Mouse (Mus musculus) hematopoietic multipotent progenitor cell, adult 10-12 weeks (in vitro differentiated cells): ENCODE measurements around the gene Ppil1. TPM values are rescaled to one million over a fixed set of nuclear protein-coding genes. Genes with fewer than 3 reads are reported as not detected.

Experiments used
- polyA plus RNA-seq: library from polyadenylated mRNA; stranded (reverse); fragments of >175 nt; gene quantifications from 2 replicates; pipeline ENCODE4 v1.2.3, GENCODE M21; 2012; ENCODE audit warnings: low replicate concordance

Ppil1 gene
- polyA plus RNA-seq = 2.5 and 17.9 TPM in 2 replicates

DNA sequence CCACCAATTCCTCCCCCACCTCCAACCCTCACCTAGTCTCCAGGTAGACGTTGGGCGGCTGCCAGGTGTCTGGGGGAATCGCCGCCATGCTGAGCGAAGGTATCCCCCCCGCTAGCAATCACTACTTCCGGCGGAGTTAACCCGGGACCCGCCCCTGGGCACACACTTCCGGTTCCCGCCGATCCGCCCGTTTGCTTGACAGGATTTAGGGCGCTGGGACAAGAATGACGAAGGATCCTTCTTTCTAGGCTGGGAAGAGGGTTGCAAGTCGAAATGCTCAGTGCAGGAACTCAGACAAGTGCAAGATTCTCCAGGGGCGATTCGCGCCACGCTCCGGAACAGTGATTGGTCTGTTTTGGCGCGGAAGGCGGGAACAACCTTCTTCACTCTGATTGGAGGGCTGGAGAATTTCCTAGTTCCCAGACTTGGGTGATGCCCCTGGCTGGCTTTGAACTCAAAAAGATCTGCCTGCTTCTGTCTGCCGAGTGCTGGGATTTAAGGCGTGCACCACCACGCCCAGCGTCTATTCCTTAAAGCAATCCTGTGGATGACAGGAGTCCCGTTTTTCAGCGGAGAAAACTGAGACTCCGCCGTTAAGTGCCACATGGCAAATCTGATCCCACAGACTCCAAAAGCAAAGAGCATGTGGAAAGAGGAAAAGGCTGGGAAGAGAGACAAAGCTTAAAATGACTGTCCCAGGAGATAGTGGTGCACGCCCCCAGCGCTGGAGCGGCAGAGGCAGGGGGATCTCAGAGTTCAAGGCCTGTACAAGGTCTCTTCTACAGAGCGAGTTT, at the start of gene Ppil1:
Gene Ppil1, minus strand, starts transcription at position 347 of the 794 bp plus-strand sequence.

DNA sequence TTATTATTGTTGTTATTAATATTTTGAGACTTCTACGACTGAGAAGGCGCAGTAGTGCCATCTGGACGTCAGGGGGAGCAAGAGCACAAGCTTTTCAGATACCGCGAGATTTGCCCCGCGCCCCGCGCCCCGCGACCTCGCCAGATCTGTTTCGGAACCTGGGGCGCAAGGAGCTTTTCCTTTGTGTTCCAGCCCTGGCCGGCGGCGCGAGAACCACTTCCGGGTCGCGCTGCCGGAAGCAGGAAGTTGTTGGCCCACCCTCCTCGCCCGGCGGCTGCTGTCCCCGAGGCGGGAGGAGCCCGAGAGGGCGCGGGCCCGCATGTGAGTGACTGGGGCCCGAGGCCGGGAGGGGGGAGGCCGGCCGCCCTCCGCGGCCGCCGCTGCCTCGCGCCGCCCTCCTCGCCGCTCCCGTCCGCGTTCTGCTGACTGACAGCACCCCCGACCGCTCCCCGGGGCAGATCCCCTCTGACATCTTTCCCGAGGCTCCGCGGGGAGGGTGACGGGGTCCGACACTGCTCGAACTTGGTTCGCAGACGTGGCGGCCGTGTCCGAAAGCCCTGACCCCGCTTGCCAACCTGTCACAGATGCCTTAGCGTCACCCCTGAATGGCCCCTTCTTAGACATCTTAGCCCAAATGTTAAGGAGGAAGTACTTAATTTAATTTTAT, 4.8 kb upstream of the Ppil1 start, which contains the start of gene BC004004:
Gene BC004004, plus strand, starts transcription at position 107 of the 667 bp plus-strand sequence.

DNA sequence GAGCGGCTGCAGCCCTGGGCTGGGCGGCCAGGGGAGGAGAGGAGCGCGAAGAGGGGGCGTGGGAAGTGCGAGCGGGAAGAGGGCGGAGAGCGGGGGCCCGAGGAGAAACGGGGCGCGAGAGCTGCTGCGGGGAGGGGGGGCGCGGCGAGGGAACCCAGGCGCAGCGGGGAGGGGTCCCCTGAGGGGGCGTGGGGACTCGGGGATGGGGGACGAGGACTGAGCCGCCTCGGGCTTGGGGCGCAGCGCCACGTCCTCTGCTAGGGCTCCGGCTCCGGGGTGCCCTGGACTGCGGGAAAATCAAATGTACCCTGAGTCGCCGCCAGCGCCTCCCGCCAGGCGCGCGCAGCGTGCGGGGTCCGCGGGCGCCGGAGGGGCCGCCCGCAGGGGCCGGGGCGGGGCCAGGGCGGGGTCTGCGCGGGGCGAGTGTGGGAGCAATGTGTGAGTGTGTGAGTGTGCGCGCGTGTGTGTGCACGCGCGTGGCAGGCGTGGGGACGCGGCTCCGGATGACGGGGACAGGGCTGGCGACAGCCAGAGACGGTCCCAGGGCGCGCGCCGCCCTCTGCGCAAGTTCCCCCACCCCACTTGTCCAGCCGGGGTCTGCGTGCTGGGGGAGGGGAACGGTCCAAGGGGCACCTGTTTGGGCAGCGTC, 26.1 kb downstream of the Ppil1 start, which contains the start of gene Cpne5:
Gene Cpne5, minus strand, starts transcription at position 396 of the 649 bp plus-strand sequence.

Other genes with a start within 250 kb of the Ppil1 start
- gene Srsf3, start 231.6 kb downstream of the Ppil1 start, polyA plus RNA-seq = 24.5 and 106 TPM in 2 replicates
- 3.3 and 5.3 TPM in 2 replicates for gene Cdkn1a, start 173.2 kb downstream of the Ppil1 start, polyA plus RNA-seq
- 4.5 and 12.6 TPM in 2 replicates for gene Rab44, start 150.0 kb downstream of the Ppil1 start, polyA plus RNA-seq
- gene Cpne5, start 26.0 kb downstream of the Ppil1 start, polyA plus RNA-seq = 31.4 and 64.7 TPM in 2 replicates
- 28.9 and 35.7 TPM in 2 replicates for gene BC004004, start 4.6 kb upstream of the Ppil1 start, polyA plus RNA-seq
- 27.6 and 77.3 TPM in 2 replicates for gene Pi16, start 53.5 kb upstream of the Ppil1 start, polyA plus RNA-seq
- 107 and 147 TPM in 2 replicates for gene Mtch1, start 83.7 kb upstream of the Ppil1 start, polyA plus RNA-seq
- gene Fgd2, start 96.7 kb upstream of the Ppil1 start, polyA plus RNA-seq = 243 and 259 TPM in 2 replicates
- gene Pim1, start 226.6 kb upstream of the Ppil1 start, polyA plus RNA-seq = 73.2 and 209 TPM in 2 replicates